Mouse (Mus musculus) cerebellum, adult (tissue): Measurements from ENCODE around the gene Ppp3cb.
"Not testable (repeated sequence)": the region's sequence is repeated elsewhere in the genome, so short reads cannot be mapped to it uniquely, and the experiment has no call there.

Source experiments
- ATAC-seq: cut with Nextera tagmentation; 2 replicates; pipeline ENCODE4 v1.9.2; 2017; ENCODE audit warnings: mild to moderate bottlenecking, moderate library complexity, mixed read lengths; ENCODE audit not compliant: insufficient number of reproducible peaks, low FRiP score, low TSS enrichment

Ppp3cb gene

DNA sequence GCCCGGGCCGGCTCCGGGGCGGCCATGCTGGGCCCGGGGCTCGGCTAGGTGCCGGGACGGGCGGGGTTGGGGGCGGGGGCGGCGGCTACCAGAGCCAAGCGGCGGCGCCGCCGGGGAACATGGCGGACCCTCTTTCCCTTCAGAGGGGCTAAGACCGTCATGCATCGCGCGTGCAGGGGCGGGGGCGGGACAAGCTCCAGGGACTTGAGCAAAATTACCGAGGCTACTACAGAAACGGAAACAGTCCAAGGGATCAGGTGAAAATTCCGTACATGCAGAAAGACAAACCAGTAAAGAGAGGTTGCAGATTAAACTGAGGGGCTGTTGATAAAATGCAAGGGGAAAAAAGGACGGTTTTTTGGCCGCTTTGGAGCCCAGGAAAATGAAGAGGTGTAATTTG lies at the start of gene Ppp3cb:
Gene Ppp3cb (minus strand): TSS at position 159 of the 400 bp plus-strand sequence.
- peak; percentile 86 for ATAC-seq

DNA sequence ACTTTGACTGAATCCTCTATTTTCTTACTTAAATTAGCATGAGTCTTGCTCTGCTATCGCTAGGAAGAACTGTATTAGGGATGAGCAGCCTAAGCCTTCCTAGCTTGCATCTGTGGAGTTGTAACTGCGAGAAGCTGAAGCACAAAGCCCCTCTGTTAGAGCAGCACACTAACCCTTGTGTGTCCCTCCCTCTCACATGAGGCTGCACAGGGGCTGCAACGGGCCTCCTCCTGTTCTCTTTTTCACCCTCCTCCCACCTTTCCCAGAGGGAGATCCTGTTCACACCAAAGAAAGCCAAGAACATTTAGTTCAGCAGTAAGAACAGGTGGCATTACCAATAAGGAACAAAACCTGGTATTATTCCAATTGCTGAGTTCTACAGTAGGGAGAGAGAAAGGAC lies 49.4 kb upstream of the Ppp3cb start:
- peak; percentile 56; the same call in 1 of the 2 replicates for ATAC-seq

- no peak for ATAC-seq
These were observed 41.1 kb upstream of the Ppp3cb start for GRCm38 (mm10) chr14:20587458-20587857.

- no peak for ATAC-seq
These were observed 32.5 kb upstream of the Ppp3cb start for GRCm38 (mm10) chr14:20578822-20579407.

GRCm38 (mm10) chr14:20576179-20576578 lies 29.8 kb upstream of the Ppp3cb start:
- ATAC-seq: no peak

GRCm38 (mm10) chr14:20573196-20573595 lies 26.8 kb upstream of the Ppp3cb start:
- ATAC-seq: not testable (repeated sequence)

GRCm38 (mm10) chr14:20565256-20566021 lies 19.1 kb upstream of the Ppp3cb start:
- no peak for ATAC-seq

- no peak for ATAC-seq
These were observed 18.3 kb upstream of the Ppp3cb start for GRCm38 (mm10) chr14:20564692-20565091.

DNA sequence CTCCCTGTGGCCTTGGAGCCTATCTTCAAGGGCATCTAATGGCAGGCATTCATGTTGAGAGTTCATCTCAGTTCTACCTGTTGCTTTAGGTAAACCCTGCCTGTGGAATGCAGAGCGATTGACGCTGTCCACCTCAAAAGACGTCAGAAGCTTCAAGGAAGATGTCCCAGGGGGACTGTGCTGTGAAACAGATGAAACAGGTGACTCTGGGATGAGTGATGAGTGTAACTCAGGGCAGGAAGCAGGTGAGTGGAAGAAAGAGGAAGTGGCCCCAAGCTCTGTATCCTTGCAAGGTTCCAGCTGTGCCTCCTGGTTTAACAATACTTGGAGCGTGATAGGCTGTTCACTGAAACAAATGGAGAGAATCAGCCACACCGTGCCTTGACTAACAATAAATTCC lies 15.5 kb upstream of the Ppp3cb start:
- no peak for ATAC-seq

- ATAC-seq: no peak
These were observed 3.8 kb upstream of the Ppp3cb start for GRCm38 (mm10) chr14:20550136-20550535.

DNA sequence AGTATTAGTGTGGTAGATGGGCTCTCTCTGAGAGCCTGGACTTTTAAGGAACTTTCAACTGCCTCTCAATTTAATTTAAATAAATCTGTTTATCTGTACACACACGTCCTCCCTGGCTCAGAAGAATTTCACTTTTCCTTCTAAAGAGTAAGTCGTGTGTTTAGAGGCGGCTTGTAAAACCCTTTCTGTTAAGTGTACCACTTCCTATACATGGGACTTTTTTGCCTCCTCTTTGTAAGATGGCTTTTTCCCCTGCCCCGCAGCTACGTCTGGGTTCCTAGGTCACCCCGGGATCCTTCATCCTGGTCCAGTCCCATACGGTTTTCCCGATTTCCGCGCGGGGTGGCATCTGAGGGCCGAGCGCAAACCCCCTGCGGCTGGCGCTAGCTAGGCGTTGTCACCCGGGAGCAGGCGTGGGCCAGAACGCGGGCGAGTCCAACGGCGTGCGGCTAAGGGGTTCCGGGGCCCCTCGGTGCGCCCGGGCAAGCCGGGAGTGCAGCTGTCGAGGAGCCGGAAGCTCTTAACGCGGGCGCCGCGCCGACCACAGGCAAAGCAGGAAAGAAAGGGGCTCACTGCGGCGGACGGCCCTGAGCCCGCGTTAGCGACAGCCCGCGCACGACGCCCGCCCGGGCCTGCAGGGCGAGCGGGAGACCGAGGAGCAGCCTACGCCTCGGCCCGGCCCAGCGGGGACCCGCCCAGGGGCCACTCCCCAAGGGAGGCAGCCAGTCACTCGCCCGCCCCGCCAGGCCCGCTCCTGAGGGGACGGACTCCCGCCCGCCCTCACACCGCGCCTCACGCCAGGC lies 643 bp downstream of the Ppp3cb start:
- peak; percentile 72 for ATAC-seq

- no peak for ATAC-seq
These were observed 1.6 kb downstream of the Ppp3cb start for GRCm38 (mm10) chr14:20544467-20545411.

GRCm38 (mm10) chr14:20529643-20530042 lies 16.7 kb downstream of the Ppp3cb start:
- ATAC-seq: no peak

DNA sequence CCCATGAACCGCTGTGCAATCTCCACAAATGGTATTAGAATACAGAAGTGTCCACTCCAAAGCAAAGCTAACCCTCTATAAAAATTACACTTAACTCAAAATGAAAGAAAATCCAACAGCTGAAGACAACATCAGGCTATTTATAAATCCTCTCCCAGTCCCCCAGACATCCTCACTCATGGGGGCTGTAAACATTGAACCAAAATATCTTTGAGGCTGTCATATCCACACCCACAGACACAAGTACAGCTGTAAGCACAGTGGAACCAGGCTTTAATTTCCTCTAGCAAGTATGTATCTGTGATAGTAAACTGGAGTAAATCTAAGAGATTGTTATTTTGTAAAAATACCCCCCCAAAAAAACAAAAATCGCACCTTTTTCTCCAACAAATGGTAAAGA lies 26.2 kb downstream of the Ppp3cb start:
- no peak for ATAC-seq

DNA sequence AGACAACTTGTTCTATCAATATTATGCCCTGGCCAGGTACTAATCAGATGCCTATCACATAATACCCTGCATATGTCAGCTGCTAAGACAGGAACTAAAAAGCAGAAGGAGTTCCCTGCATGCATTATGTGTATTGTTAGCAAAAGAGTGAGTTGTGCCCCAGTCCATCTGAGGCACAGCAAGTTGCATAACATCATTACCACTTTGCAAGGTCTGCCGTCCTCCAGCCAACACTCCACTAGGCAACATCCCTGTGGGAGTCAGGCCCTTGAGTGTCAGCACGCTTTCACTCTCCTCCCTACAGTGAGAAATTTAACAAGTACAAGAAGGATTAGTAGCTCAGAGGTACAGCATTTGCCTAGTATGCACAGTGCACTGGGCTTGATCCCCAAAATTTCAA lies 37.9 kb downstream of the Ppp3cb start:
- ATAC-seq: no peak

DNA sequence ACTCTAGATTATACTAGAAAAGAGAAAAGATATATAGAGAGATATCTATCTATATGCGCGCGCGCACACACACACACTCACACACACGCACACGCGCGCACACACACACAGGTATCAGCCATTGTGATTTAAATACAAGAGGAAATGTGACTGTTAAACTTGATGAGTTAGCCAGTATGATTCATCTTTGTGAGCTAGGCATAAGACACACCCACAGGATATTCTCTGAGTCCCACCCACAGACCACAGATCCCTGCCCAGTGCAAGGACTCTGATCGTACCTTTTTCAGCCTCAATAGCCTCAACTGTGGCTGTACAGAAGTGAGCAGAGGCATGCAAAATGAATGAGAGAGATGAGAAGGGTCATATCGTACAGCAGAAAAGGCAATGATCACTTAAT lies 43.4 kb downstream of the Ppp3cb start:
- no peak for ATAC-seq

GRCm38 (mm10) chr14:20499982-20500381 lies 46.4 kb downstream of the Ppp3cb start:
- peak; percentile 88 for ATAC-seq

DNA sequence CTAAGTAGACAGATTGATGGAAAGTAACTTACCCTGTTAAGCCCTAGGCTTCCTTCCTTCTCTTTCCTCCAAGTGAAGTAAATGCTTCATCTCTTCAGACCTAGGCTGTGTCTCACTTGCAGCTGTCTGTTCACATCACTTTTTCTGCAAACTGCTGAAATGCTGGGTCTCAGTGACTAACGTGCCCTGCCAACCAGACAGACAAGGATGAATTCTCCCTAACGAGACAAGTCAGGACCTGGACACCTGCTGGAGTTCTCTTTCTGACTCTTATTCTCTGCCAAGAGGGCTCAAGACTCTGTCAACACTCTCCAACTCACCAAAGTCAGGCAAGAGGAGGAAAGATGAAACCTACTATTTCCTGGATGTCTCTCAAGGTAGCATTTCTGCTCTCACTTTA lies 49.8 kb downstream of the Ppp3cb start, which contains the start of gene Mss51:
Gene Mss51 (minus strand): TSS at position 299 of the 400 bp plus-strand sequence.
- ATAC-seq: no peak

- ATAC-seq: no peak
These were observed 60.3 kb downstream of the Ppp3cb start for GRCm38 (mm10) chr14:20486031-20486430.
